Mouse (Mus musculus): ENCODE measurements around the gene Ncstn.
A peak's percentile ranks its signal among the peaks of the same experiment; 100 is the strongest.

Gene Ncstn

GRCm38 (mm10) chr1:172071556-172071955, 11.0 kb downstream of the Ncstn start:
- DNase-seq = no peak

- no peak for DNase-seq
Observed at GRCm38 (mm10) chr1:172070227-172070626, 12.4 kb downstream of the Ncstn start.

DNA sequence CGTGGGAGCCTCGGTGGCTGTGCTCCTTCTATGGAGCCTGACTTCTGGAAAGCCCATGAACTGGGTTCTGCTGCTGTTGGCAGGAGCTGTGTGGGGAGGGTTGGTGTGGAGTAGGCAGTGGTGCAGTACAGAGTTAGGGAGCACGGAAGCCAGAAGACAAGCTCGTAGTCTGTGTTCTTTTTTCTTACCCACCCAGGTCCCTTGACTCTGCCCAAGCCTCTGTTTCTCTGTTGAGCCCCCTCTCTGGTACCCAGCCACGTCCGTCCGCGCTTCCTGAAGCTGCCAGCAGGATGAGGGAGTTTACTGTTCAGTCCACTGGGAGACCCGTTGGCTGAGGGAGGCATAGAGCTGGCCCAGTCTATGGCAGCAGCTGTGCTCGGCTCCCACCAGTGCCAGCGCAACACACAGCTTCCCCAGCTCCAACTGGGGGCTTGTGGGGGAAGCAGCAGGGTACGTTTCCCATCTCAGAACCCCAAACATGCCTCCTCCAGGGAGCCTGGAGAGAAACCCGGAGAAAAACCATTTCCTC, 17.9 kb downstream of the Ncstn start:
- peak; percentile 28 for DNase-seq

DNA sequence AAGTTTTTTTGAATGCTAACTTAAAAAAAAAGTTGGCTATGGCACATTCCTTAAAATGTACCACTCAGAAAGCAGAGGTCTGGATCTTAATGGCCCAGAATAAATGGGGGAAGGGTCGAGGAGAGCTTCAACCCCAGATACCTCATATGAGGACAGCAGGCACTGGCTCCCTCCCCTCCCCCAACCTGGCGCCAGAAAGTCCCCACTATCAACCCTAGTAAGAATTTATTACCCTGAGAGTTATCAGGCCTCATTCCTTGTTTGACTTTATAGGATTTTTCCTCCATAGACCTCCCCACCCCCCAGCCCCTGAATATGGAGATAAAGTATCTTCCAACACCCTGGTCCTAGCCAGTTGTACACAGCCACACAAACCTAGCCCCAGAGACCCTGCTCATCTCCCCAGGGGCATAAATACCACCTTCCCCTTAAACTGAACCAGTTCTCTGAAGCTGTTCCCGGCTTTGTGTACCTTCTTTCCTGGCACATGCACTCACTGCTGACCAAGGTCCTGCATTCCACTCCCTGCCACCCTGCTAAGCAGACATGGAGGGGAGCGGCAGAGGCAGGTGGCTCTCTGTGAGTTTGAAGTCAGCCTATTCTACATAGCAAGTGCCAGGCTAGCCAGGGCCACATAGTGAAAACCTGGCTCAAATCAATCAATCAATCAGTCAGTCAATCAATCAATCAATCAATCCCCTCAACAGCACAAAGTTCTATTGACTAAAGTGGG, 19.1 kb downstream of the Ncstn start:
- DNase-seq = no peak

GRCm38 (mm10) chr1:172062101-172062500, 20.5 kb downstream of the Ncstn start:
- DNase-seq = no peak

GRCm38 (mm10) chr1:172061217-172061616, 21.4 kb downstream of the Ncstn start:
- no peak for DNase-seq

DNA sequence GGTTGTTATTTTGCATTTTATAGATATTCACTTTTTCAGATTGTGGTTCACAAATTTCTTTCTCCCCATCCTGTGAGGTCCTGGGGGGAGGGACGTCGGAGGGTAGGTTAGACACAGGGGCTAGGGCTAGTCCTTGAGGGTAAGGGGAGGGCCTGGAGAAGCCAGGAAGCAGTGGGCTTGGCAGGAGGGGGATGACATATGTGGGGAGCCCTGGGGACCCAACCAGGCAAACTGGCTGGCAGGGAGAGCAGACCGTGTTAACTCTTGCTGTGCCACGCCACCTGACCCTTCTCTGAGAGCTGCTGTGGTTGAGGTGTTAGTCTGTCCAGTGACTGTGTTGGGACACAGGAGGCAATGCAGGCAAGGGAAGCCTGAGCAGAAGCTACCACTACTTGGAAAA, 21.9 kb downstream of the Ncstn start:
- no peak for DNase-seq

- DNase-seq = no peak
Observed at GRCm38 (mm10) chr1:172058874-172059273, 23.7 kb downstream of the Ncstn start.

- no peak for DNase-seq
Observed at GRCm38 (mm10) chr1:172058321-172058720, 24.3 kb downstream of the Ncstn start.

- DNase-seq = no peak
Observed at GRCm38 (mm10) chr1:172057491-172057921, 25.1 kb downstream of the Ncstn start, which contains the start of gene Nhlh1. Gene Nhlh1 (minus strand): TSS chr1:172057573.

GRCm38 (mm10) chr1:172056251-172056650, 26.3 kb downstream of the Ncstn start:
- DNase-seq = no peak

- DNase-seq = peak; percentile 38
Observed at GRCm38 (mm10) chr1:172053541-172054440, 28.8 kb downstream of the Ncstn start.

- DNase-seq = no peak
Observed at GRCm38 (mm10) chr1:172052766-172053279, 29.8 kb downstream of the Ncstn start.

- DNase-seq = no peak
Observed at GRCm38 (mm10) chr1:172049131-172049782, 33.3 kb downstream of the Ncstn start.

DNA sequence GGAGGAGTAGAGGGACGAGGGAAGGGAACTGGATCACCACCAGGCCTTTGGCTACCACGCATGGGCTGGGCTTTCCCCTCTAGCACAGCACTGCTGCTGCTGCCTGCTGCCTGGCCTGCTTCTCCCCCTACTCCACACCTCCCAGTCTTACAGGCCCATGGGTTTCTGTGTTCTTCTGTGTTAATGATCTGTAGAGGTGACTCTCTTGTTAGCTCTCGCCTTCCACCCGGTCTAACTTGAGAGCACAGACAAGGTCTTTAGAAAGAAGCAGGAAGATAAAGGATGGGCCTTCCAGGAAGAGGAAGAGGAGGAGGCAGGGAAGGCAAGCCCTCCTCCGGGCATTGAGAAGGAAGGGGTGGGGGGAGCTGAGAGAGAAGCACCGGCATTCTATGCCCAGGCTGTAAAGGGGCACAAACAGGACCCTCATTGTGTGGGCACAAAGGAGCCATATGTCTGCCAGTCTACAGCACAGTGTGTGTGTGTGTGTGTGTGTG, 34.3 kb downstream of the Ncstn start:
- DNase-seq = no peak

GRCm38 (mm10) chr1:172046938-172047337, 35.7 kb downstream of the Ncstn start:
- DNase-seq = peak; percentile 48

DNA sequence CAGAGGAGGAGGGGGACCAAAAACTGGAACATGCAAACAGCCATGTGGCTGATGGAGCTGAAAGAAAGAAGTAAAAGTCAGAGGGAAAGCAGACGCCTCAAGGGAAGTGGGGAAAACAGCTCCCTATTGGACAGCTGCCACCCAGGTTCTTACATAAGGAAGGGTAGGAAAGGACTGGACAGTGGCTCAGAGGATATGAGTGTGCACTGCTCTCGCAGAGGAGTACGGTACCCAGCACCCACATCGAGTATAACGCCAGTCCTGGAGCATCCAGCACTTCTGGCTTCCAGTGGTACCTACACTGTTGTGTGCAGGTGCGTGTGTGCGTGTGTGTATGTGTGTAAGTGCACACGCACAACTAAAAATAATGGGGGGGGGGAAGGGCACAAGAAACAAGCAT, 36.2 kb downstream of the Ncstn start:
- no peak for DNase-seq

GRCm38 (mm10) chr1:172029914-172030313, 52.7 kb downstream of the Ncstn start:
- DNase-seq = no peak

- DNase-seq = no peak
Observed at GRCm38 (mm10) chr1:172028394-172029275, 54.0 kb downstream of the Ncstn start, which contains the start of gene Vangl2. Gene Vangl2 (minus strand): TSS chr1:172028444.

- DNase-seq = no peak
Observed at GRCm38 (mm10) chr1:172027809-172028102, 54.8 kb downstream of the Ncstn start.

DNA sequence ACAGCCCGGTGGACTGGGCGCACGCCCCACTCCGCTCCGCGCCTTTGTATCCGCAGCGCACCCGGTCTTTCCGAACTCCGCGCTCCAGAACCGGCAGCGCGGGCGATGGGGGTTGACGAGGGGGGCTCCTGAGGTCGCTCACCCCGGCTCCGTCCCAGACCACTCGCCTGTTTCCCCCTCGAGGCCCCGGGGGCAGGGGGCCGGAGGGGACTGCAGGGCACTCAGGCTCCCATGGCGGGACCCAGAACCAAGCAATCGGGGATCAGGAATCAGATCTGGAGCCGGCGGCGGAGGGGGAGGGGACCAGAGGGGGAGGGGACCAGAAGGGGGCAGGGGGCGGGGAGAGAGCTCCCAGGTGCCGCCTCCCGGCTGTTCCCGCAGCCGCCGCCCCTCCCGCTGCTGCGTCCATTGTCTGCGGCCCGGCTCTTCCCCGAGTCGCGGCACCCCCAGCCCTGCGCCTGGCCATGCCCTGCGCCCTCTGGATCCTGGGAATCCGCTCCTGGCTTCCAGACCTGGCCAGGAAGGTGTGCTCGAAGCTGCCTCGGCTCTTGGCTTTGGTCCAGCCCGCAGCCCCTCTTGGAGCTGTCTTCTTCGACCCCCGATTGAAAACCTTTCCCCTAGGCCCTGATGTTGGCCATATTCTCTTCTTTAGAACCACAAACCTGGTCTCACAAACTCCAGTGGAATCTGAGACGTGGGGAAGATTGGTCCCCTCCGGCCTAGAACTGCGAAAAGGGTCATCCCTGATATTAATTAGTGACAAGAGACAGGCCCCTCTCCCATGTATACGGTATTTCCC, 55.4 kb downstream of the Ncstn start:
- peak; percentile 78 for DNase-seq
